Mouse (Mus musculus) lung, postnatal 36 days (tissue): ENCODE results near the gene Gpnmb.

Experiments used
- DNase-seq: peaks from one replicate; pipeline ENCODE4 v3.0.0; 2022; ENCODE audit warnings: mixed read lengths

Gpnmb gene

DNA sequence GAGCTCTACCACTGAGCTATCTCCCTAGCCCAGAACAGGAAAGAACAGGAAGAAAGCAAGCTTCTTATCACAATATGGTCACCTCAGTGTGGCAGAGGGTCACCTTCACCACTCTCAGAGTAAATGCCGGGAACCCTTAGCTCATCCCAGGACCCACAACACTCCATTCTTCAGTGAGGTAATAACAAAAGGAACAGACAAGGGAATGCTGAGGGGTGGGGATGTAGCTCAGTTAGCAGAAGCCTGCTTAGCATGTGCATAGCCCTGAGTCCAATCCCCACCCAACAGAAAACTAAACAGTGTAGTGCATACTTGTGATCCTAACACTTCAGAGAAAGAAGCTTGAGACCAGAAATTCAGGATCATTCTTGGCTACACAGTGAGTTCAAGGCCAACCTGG lies 62.7 kb downstream of the Gpnmb start:
- no peak for DNase-seq

DNA sequence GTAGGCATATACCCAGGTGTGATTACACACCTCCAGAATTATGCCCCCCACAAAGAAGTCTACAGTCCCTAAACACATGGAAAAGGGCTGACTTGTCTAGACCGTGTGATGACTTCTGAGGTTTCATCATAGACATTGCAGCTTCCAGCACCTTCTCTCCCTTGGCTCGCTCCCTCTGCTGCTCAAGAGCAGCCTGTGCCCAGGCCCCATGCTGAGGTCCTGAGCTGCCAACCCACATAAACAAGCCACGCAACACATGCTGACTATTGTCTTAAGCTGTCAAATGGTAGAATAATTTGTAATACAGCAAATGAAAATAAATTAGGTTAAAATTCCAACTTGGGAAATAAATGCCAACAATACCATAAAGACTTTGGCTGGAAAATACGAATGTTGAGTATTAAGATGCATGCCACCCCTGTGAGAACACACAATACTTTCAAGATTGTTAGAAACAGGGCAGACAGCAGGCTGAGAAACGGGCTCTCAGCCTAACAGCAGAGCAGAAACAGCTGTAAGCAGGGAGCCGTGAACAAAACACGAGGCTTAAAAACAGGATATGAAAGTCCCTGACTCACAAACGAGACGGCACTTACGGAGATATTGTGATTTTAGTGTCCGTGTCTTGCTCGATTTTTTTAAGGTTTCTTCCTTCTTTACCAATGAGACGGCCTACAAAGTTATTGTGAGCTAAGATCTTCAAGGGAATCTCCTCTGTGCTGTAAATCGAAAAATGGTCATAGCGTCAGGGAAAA lies 70.6 kb downstream of the Gpnmb start:
- no peak for DNase-seq

DNA sequence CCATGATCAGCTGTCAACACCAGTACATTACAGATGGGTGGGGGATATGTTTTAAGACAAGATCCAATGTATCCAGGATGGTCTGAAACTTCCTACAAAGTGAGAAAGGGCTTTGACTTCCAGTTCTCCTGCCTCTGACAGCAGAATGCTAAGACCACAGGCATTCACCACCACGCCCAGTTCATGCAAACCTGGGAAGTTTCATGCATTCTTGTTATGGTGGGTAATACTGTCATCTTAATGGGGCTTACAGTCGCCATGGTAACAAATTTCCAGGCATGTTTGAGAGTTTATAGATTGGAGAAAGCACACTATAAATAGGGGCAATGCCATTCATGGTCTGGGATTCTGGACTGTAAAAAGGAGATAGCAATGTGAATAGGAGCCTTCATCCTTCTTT lies 72.8 kb downstream of the Gpnmb start:
- no peak for DNase-seq

DNA sequence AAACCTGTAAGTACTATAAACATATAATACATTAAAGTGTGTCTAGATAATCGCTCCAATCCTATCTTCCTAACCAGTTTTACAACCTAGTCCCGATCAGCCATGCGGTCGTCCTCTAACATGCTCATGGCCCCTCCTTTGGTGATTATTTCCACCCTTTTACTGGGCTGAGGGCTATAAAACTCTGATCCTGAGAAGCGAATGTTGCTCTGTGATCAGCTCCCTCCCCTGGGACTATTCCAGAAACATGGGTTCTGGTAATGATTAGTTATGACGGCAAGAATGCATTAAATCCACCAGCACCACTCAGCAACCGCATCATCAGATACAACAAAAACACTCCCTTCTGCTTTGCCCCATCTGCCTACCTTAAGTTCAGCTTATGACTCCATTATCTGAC lies 77.5 kb downstream of the Gpnmb start:
- no peak for DNase-seq

DNA sequence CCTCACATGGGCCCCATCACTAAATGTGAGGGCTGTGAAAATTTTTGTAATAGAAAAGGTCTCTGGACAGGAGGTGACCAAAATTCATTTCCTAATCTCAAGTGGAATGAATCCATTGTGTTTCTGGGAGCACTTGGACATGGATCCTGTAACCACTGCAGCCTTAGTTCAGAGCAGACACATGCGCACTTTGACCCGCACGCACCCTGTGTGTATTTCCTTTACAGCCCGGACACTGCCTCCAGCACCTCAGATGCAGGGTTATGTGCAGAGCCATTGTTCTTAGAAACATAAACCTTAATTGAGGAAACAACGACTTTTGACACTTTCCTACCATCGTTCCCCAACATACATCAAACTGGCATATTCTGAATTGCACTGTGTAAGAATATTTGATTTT lies 78.1 kb downstream of the Gpnmb start:
- DNase-seq = no peak

DNA sequence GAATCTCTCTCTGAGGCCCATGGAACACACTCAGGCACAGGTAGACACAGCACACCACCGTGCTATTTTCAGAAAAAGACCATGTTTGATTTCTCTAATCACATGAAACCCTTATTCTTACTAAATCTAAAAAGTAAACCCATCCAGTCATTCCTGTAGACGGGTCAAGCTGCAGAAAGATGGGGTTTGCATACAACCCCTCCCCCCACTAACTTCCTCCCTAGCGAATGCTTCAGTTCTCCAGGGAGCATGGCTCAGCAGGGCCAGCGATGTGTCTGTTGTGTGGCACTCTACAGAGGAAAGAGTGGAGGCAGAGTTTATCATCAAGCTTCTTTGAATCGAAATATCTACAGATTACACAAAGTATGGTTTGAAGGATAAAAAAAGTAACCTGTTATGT lies 79.2 kb downstream of the Gpnmb start:
- DNase-seq = no peak

DNA sequence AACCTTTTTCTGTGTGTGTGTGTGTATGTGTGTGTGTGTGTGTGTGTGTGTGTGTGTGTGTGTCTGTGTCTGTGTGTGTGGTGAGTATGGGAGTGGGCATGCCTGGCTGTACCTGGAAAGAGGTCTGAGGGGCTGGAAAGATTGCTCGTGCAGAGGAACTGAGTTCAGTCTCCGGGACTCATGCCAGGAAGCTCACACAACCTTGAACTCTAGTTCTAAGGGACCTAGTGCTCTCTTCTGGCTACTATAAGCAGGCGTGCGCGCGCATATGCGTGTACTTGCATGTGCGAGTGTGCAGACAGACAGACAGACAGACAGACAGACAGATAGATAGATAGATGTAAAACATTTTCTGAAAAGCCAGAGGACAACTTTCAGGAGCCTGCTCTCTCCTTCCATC lies 79.9 kb downstream of the Gpnmb start:
- DNase-seq = no peak

DNA sequence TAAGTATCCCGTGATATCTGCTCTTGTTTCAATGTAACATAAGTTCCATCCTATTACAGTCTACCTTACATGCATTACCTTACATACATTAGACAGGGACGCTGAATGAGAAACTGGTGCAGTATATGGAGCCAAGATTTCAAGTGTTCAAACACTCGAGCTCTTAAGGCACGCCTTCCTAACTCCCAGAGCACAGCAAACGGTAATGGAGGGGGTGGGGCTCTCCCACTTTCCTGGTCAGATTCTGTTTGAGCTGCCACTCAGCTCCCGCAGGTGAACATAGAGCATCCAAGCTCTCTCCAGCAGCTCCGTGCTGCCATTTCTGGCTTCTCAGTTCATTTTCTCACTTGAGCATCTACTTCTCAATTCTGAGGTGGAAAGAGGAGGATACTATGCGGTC lies 82.1 kb downstream of the Gpnmb start:
- peak; percentile 74 for DNase-seq

DNA sequence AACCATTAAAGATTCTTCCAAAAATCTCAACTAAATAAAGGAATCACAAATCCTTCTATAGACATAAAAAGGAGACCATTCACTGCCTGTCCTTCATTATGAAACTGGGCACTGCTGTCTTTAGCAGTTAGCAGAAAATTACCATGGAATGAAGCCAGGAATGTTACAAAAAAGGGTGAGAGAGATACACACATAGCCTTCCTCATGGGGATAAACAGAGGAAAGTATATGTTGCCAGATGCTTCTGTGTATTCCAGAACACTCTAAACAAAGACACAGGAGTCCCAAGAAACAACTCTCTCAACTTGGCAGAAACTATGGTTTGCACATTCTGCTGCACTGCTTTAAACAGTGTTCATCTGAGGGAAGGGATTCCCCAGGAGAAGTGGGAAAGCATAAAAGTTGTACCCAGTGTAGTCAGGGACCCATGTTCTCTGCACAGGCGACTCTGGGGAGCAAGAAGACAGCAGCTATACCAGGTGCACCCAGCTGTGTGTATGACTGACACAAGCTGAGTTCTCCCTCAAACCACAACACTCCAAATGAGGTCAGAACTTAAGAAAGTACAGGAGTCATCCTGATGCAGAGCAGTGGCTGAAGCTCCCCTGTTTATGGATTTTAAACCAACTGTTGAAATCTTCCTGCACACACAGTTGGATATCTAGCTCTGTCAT lies 83.3 kb downstream of the Gpnmb start:
- DNase-seq = no peak

DNA sequence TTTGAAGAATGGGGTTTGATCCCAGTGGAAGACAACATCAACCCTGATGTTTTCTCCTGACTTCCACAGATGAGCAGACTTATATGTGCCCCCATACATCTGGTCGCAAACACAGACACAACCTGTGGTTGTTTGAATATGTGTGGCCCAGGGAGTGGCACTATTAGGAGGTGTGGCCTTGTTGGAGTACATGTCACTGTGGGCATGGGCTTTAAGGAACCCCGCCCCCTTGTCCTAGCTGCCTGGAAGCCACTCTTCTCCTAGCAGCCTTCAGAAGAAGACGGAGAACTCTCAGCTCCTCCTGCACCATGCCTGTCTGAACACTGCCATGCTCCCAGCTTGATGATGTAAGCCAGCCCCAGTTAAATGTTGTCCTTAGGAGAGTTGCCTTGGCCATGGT lies 84.0 kb downstream of the Gpnmb start:
- no peak for DNase-seq
